Mouse (Mus musculus) megakaryocyte, embryonic 14.5 days (primary cell): ENCODE results near the gene Eef1a2.

ENCODE experiments used
- FLI1 ChIP-seq: IDR thresholded peaks from 2 replicates; pipeline ENCODE4 v1.6.1; 2012; ENCODE audit warnings: low read length, inconsistent platforms, mixed read lengths
- GATA1 ChIP-seq: IDR thresholded peaks from 3 replicates; pipeline ENCODE4 v1.6.1; 2012; ENCODE audit warnings: mixed read lengths, low read length, inconsistent platforms, borderline replicate concordance

DNA sequence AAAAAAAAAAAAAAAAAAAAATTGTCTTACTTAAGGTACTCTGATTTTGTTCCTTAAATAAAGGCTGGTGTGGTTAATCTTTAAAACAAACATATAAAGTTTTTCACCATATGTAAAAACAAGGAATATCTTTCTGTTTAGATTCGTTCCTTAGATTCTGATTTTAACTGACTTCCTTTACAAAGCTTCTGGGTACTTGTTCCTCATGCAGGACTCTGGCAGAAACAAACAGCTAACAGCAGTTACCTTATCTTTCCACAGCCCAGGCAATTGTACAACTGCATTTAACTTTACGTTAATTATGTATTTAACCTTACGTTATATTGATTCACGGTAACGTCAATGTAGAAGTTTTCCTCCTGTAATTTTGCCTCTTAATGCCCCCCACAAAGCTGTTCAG lies 9.7 kb upstream of the Eef1a2 start:
- TF ChIP-seq GATA1: no peak
- no peak for TF ChIP-seq FLI1
